Mouse (Mus musculus): ENCODE results near the gene Pex10. TPM values are rescaled to one million over a fixed set of nuclear protein-coding genes. Genes with fewer than 3 reads are reported as not detected.

Pex10 gene
- 10 to 100 TPM; 20.3 to 23.0 TPM for total RNA-seq (2021)
- long read RNA-seq, transcript Pex10-201 (6 exons, 1,688 nt) = major isoform, 11 of 13 reads
- long read RNA-seq, partial matches to known transcripts = 0 of 13 reads
- long read RNA-seq, other reads (novel, unspliced or antisense) = 1 of 13 reads

GRCm38 (mm10) chr4:155066834-155067522, at the start of gene Pex10:
TSS of gene Pex10 (plus strand) at chr4:155067016.
- peak; percentile 96 to 97 for DNase-seq (ENCODE audit: low spot score in 2 of 2)

DNA sequence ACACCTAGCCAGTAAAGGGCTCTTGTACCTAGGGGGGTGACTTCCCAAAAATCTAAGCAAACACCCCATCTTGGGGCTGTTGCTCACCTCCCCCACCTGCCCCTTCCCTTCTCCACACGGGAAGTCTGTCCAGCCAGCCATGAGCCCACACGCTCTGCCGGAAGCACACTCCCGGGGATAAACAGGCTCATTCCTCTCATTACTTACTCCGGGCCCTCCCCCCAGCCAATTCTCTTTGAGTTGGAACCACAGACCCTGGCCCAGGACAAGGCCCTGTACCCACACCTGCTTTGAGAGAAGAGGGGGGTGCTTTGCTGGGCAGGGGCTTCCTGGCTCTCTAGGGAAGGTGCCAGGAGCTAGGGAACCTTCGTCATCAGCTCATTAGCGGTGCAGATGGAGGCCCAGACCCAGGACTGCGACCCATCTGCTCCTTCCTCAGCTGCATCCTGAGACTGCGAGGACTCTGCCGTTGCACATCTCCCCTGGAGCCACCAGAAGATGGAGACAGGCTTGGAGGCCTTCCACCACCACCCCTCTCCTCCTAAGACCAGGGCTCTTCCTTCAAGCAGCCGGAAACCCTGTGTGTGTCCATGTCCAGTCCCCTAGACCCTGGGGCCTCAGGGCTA, 49.5 kb upstream of the Pex10 start:
- DNase-seq (ENCODE audit: low spot score in 2 of 2) = no peak

DNA sequence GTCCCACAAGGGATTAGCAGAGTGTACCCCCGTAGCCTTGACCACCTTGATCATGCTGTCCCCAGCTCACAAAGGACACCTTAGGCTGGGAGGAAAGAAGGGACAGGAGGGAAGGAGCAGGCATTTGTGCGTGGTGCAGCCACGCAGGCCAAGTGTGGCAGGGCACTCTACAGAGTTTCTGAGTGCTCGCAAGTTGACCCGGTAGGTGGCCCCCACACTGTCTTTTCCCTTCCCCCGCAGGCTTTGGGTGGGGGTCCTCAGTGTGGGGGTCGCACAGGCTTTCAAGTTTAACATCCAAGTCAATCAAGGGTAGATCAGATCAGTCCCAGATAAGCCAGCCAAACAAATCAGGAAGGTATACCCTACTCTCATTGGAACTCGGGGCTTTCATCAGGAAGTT, 48.8 kb upstream of the Pex10 start:
- no peak for DNase-seq (ENCODE audit: low spot score in 2 of 2)

DNA sequence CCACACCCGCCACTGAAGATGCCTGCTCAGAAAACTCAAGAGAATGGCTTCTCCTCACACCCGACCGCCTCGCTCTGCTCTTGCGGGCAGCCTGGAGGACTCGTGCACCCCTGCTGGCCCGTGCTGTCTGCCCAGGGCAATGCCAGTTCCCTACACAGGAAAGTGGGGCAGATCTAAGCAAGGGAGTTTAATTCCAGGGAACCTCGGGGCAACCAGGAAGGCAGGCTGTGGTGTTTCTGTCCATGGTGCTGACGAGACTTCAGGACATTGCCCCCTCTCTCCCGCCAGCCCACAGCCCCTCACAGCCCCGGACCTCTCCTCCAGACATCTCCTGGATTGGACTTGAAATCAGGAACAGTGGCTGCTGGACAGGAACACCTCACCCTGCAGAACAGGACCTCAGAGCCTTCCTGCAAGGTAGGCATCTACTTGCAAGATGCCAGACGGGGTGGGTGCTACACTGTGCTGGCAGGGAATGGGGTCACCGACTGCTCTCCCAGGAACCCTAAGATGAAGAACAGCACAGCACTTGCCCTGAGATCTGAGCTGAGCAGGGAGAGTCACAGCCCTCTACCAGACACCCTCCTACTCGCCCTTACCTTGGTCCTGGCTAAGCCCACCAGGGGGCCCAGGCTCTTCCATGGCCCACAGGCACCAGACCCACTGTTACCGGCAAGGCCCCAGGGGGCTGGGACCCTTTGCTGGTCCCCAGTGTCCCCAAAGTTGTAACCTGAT, 48.0 kb upstream of the Pex10 start:
- no peak for DNase-seq (ENCODE audit: low spot score in 2 of 2)

GRCm38 (mm10) chr4:155019336-155019847, 47.4 kb upstream of the Pex10 start:
- no peak for DNase-seq (ENCODE audit: low spot score in 2 of 2)

DNA sequence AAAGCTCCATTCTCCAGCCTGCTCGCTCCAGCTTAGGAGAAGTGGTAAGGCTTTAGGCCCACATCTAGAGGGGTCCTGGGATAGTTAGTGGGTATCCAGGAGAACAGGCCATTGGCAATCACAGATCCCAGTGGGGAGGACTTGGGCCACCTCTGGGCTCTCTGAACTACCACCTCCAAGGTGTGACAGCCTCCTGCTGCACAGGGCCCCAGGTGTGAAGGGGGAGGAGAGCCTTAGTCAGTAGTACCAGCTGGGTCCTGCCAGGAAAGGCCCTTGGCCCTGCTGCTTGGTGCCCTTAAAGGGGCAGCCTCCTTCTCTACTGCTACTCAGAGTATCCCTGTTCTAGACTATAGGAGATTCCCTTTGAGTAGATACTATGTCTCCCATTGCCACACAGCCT, 46.7 kb upstream of the Pex10 start:
- no peak for DNase-seq (ENCODE audit: low spot score in 2 of 2)

DNA sequence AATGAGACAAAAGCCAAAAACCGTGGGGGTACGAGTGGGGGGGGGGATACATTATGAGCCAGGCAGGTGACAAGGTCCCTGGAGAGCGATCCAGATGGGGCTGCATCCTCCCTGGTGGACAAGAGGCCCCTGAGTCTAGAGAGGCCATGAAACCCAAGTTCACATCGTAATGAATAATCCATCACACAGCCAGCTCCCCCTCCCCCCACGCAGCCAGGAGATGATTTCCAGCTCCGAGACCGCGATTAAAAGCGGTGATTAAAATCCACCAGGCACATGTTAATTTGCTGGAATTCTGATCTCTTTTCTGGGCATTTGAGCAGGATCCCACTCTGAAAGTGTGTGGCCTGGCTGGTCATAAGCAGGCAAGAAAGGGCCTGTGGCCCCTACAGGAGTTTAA, 46.0 kb upstream of the Pex10 start:
- DNase-seq (ENCODE audit: low spot score in 2 of 2) = no peak

- no peak for DNase-seq (ENCODE audit: low spot score in 2 of 2)
These were observed 44.5 kb upstream of the Pex10 start for GRCm38 (mm10) chr4:155022228-155022855.

- no peak for DNase-seq (ENCODE audit: low spot score in 2 of 2)
These were observed 42.4 kb upstream of the Pex10 start for GRCm38 (mm10) chr4:155024170-155025010.

DNA sequence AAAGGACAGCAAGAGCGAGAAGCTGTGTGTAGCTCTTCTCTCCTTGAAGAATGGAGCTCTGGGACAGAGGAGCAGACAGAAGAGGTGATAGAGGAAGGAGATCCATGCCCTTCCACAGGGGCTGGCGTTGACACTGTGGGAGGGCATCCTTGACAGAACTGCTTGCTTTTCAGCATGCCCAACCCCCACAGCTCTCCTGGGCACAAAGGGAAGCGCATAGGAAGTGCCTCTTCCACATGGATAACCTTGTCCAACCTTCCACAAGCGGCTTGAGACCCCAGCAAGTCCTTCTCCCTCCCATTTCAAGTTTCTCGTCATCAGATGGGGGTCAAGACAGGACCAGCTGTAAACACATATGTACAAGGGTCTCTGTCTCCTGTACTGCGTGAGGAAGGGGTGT, 33.7 kb upstream of the Pex10 start:
- DNase-seq (ENCODE audit: low spot score in 2 of 2) = no peak

- DNase-seq (ENCODE audit: low spot score in 2 of 2) = no peak
These were observed 32.6 kb upstream of the Pex10 start for GRCm38 (mm10) chr4:155034202-155034601.

DNA sequence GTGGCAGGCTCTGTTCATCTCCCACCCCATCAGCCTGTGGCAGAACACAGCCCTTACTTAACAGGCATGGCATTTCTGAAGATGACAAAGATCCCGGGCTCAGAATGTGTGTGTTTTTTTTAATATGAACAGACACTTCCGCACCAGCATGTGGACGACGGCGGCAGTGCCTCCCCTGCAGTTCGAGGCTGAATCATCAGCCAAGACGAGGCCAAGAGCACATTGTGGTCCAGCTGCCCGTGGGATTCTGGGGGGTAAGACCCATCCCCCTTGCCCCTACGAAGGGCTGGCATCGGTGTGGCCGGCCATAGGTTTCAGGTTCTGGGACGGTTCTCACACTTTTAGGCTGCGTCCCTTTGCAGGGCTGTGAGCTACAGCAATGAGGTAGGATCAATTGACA, 32.0 kb upstream of the Pex10 start:
- no peak for DNase-seq (ENCODE audit: low spot score in 2 of 2)

- no peak for DNase-seq (ENCODE audit: low spot score in 2 of 2)
These were observed 26.6 kb upstream of the Pex10 start for GRCm38 (mm10) chr4:155040197-155040596.

GRCm38 (mm10) chr4:155040696-155041095, 26.1 kb upstream of the Pex10 start:
- DNase-seq (ENCODE audit: low spot score in 2 of 2) = no peak

DNA sequence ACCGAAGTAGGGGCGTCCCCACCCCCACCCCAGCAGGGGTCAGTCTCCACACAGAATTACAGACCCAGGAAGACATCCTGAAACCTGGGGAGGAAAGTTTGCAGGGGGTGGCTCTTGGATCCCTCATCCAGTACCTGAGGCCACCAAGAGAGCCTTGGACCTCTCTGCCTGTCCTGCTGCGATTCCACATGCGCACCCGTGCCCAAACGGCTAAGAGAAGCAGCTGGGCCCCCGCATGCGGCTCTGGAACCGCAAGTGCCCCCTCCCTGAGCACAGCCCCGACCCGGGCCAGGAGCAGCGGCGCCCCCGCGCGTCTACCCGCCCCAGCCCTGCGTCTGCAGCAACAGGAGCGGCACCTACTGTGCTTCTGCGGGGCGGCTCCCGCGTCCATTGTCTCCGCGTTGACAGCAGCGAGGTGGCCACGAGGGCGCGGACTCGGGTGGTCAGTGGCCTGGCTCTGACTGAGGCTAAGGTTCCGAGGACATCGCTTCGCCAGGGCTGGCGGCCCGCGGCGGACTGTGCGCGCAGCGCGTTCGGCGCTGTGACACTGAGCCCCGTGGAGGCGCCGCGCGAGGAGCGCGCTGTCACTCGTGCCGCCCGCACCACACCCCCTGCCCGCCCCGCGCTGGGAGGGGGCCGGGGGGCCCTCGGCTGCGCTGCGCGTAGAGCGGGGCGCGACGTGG, 24.1 kb upstream of the Pex10 start:
- peak; percentile 44 to 62 for DNase-seq (ENCODE audit: low spot score in 2 of 2)

GRCm38 (mm10) chr4:155043289-155043625, 23.6 kb upstream of the Pex10 start:
- DNase-seq (ENCODE audit: low spot score in 2 of 2) = no peak

- DNase-seq (ENCODE audit: low spot score in 2 of 2) = no peak
These were observed 20.2 kb upstream of the Pex10 start for GRCm38 (mm10) chr4:155046636-155047035.

- no peak for DNase-seq (ENCODE audit: low spot score in 2 of 2)
These were observed 16.7 kb upstream of the Pex10 start for GRCm38 (mm10) chr4:155050116-155050515.

DNA sequence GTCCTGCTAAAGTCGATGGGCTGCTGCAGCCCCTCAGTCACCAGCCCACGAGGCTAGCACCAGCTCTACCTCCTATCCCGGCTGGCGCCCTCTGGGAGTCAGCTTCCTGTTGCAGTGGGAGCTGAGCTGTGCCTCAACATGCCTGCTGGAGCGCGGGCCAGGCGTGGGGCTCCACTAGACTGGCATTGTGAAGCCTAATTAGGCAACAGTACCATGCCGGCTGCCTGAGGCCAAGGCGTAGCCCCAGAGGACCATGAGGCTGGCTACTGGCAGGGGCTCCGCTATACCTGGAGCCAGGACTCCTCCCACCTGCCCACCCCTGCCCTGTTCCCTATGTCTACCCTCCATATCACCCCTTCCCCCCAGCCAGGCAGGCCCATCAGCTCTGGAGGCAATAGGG, 10.1 kb upstream of the Pex10 start, which contains the start of gene Plch2:
Gene Plch2, minus strand, starts transcription at position 61 of the 400 bp plus-strand sequence.
- DNase-seq (ENCODE audit: low spot score in 2 of 2) = no peak

DNA sequence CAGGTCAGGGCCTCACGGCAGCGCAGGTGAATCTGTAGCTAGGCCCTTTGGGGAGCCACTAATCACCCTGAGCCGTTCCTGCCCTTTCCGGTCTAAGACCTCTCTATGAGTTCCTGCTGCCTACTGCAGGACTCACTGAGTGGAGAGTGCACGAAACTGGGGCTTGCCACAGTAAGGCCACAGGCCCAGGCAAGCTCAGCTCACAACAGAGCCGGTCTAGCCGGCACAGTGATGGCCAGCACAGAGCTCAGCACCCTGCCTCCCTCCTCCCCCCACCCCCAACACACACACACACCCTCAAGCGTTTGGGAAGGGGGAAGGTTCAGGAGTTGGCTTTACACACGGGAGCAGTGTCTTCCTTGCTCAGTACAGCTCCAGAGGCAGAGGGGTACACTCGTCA, 8.5 kb upstream of the Pex10 start:
- no peak for DNase-seq (ENCODE audit: low spot score in 2 of 2)

Measured in layer of hippocampus, postnatal 10 days (tissue).